Mouse (Mus musculus) limb, embryonic 12.5 days (tissue): Measurements from ENCODE around the gene Ctr9. TPM values are rescaled to one million over a fixed set of nuclear protein-coding genes. Genes with fewer than 3 reads are reported as not detected.

Experiments used
- polyA plus RNA-seq: library from polyadenylated mRNA; unstranded; fragments of >200 nt; fragmentation: Nextera tagmentation; extraction: Ambion mirVana; gene quantifications from 2 replicates; pipeline ENCODE4 v1.2.1, GENCODE M21; 2016

Ctr9 gene
- polyA plus RNA-seq, 1 experiment from 2014 or later: 91.9 TPM

Other genes with a start within 250 kb of the Ctr9 start
- gene Rnf141, start 184.5 kb upstream of the Ctr9 start, polyA plus RNA-seq: 17.6 and 20.5 TPM in 2 replicates
- gene Lyve1, start 165.7 kb upstream of the Ctr9 start, polyA plus RNA-seq: 0.14 and 1.1 TPM in 2 replicates
- 0.61 and 0.86 TPM in 2 replicates for gene Mrvi1, start 46.5 kb upstream of the Ctr9 start, polyA plus RNA-seq
- gene Eif4g2, start 54.1 kb downstream of the Ctr9 start, polyA plus RNA-seq: 1,066 and 1,105 TPM in 2 replicates